Mouse (Mus musculus) midbrain, embryonic 16.5 days (tissue): Measurements from ENCODE around the gene Gngt2. TPM values are rescaled to one million over a fixed set of nuclear protein-coding genes. Genes with fewer than 3 reads are reported as not detected.

Experiments used
- ATAC-seq: fragments of 200-750 bp; cut with Nextera tagmentation; 2 replicates; pipeline ENCODE4 v1.8.0; 2017; ENCODE audit warnings: moderate TSS enrichment
- H3K27ac ChIP-seq: fragments of 300-500 bp; sonication (generic); 2 replicates; pipeline ENCODE4 v1.5.1; 2014; ENCODE audit warnings: mild to moderate bottlenecking, low read length, mixed read lengths
- H3K27me3 ChIP-seq: fragments of 300-500 bp; sonication (generic); 2 replicates; pipeline ENCODE4 v1.6.1; 2014; ENCODE audit warnings: low read depth, low read length, mixed read lengths; ENCODE audit not compliant: control insufficient read depth, insufficient read depth
- H3K36me3 ChIP-seq: fragments of 300-500 bp; sonication (generic); 2 replicates; pipeline ENCODE4 v1.6.1; 2014; ENCODE audit warnings: mild to moderate bottlenecking, low read length, moderate library complexity, mixed read lengths; ENCODE audit not compliant: control insufficient read depth, insufficient read depth
- H3K4me1 ChIP-seq: fragments of 300-500 bp; sonication (generic); 2 replicates; pipeline ENCODE4 v1.6.1; 2014; ENCODE audit warnings: mild to moderate bottlenecking, low read length, mixed read lengths; ENCODE audit not compliant: control insufficient read depth, insufficient read depth
- H3K4me2 ChIP-seq: fragments of 300-500 bp; sonication (generic); 2 replicates; pipeline ENCODE4 v1.6.1; 2014; ENCODE audit warnings: mild to moderate bottlenecking, low read length, mixed read lengths
- H3K4me3 ChIP-seq: fragments of 300-500 bp; sonication (generic); 2 replicates; pipeline ENCODE4 v1.5.1; 2014; ENCODE audit warnings: low read depth, mild to moderate bottlenecking, low read length, moderate library complexity, mixed read lengths
- H3K9ac ChIP-seq: fragments of 300-500 bp; sonication (generic); 2 replicates; pipeline ENCODE4 v1.6.1; 2014; ENCODE audit warnings: low read depth, low read length, mixed read lengths
- H3K9me3 ChIP-seq: fragments of 300-500 bp; sonication (generic); replicated peaks from 2 replicates; pipeline ENCODE4 v1.6.1; 2014; ENCODE audit warnings: mild to moderate bottlenecking, low read length, mixed read lengths; ENCODE audit not compliant: control insufficient read depth, poor library complexity, severe bottlenecking
- WGBS: fragments of 180-500 bp; shearing (Covaris S2); extraction: QIAGEN DNeasy Blood & Tissue Kit; methylation state at CpG from one replicate; pipeline ENCODE4 v1.1.7; 2014; 5-methylcytosine and 5-hydroxymethylcytosine counted together
- polyA plus RNA-seq: library from polyadenylated mRNA; unstranded; fragments of >200 nt; fragmentation: Nextera tagmentation; extraction: Ambion mirVana; gene quantifications from 2 replicates; pipeline ENCODE4 v1.2.1, GENCODE M21; 2015

Gngt2 gene
- polyA plus RNA-seq, 1 experiment from 2014 or later = 2.6 TPM

- Histone ChIP-seq H3K4me2 (no peak overlapping the region), H3K36me3 (no peaks in the 10 kb centered on the region), H3K9ac (no peak overlapping the region), H3K9me3 (no peaks in the 10 kb centered on the region), H3K4me1 (peaks cover 23% of the 10 kb centered on the region), H3K4me3 (no peak overlapping the region), H3K27me3 (peaks cover 84% of the 10 kb centered on the region), H3K27ac (no peak overlapping the region)
- 74% methylated on average over 11 of the region's 11 CpGs for WGBS
- ATAC-seq = no peak
Measured at GRCm38 (mm10) chr11:95828181-95828964, 8.6 kb upstream of the Gngt2 start.

GRCm38 (mm10) chr11:95829526-95830050 lies 7.4 kb upstream of the Gngt2 start:
- H3K9ac ChIP-seq = no peak overlapping the region
- WGBS = 42% methylated on average over 4 of the region's 4 CpGs
- no peak overlapping the region for H3K27ac ChIP-seq
- H3K4me3 ChIP-seq = no peak overlapping the region
- peaks cover 27% of the 10 kb centered on the region for H3K4me1 ChIP-seq
- H3K27me3 ChIP-seq = peaks cover 91% of the 10 kb centered on the region
- no peaks in the 10 kb centered on the region for H3K9me3 ChIP-seq
- no peak for ATAC-seq
- H3K36me3 ChIP-seq = no peaks in the 10 kb centered on the region
- no peak overlapping the region for H3K4me2 ChIP-seq

- peaks cover 90% of the 10 kb centered on the region for H3K27me3 ChIP-seq
- H3K4me2 ChIP-seq = peak overlapping the region; percentile 45
- H3K27ac ChIP-seq = no peak overlapping the region
- no peaks in the 10 kb centered on the region for H3K36me3 ChIP-seq
- ATAC-seq = no peak
- H3K9me3 ChIP-seq = no peaks in the 10 kb centered on the region
- 0 out of 2 replicates have a peak overlapping the region, but pooled peaks have one; percentile 14 for H3K9ac ChIP-seq
- peak overlapping the region; percentile 24 for H3K4me3 ChIP-seq
- WGBS = 3% methylated on average over 80 of the region's 80 CpGs
- H3K4me1 ChIP-seq = peaks cover 20% of the 10 kb centered on the region
Measured at GRCm38 (mm10) chr11:95830411-95831275, 6.4 kb upstream of the Gngt2 start.

- peak overlapping the region; percentile 24; the same call in 1 of the 2 replicates for H3K4me3 ChIP-seq
- no peaks in the 10 kb centered on the region for H3K9me3 ChIP-seq
- H3K9ac ChIP-seq = no peak overlapping the region
- peak overlapping the region; percentile 45; the same call in 1 of the 2 replicates for H3K4me2 ChIP-seq
- peaks cover 20% of the 10 kb centered on the region for H3K4me1 ChIP-seq
- H3K27ac ChIP-seq = no peak overlapping the region
- 6% methylated on average over 10 of the region's 10 CpGs for WGBS
- no peaks in the 10 kb centered on the region for H3K36me3 ChIP-seq
- H3K27me3 ChIP-seq = peaks cover 91% of the 10 kb centered on the region
- ATAC-seq = no peak
Measured at GRCm38 (mm10) chr11:95831276-95831619, 5.8 kb upstream of the Gngt2 start.

- Histone ChIP-seq H3K27me3 (peaks cover 88% of the 10 kb centered on the region), H3K4me3 (no peak overlapping the region), H3K36me3 (no peaks in the 10 kb centered on the region), H3K9ac (no peak overlapping the region), H3K27ac (no peak overlapping the region), H3K4me2 (no peak overlapping the region), H3K9me3 (no peaks in the 10 kb centered on the region), H3K4me1 (peaks cover 20% of the 10 kb centered on the region)
- ATAC-seq = no peak
- WGBS = 4% methylated on average over 14 of the region's 15 CpGs
Measured at GRCm38 (mm10) chr11:95831641-95832040, 5.4 kb upstream of the Gngt2 start.

- Histone ChIP-seq H3K27me3 (peaks cover 81% of the 10 kb centered on the region), H3K4me1 (peaks cover 20% of the 10 kb centered on the region), H3K9me3 (no peaks in the 10 kb centered on the region), H3K36me3 (no peaks in the 10 kb centered on the region), H3K9ac (no peak overlapping the region), H3K4me2 (no peak overlapping the region), H3K4me3 (no peak overlapping the region), H3K27ac (no peak overlapping the region)
- no peak for ATAC-seq
- WGBS = 31% methylated on average over 18 of the region's 18 CpGs
Measured at GRCm38 (mm10) chr11:95832129-95833005, 4.6 kb upstream of the Gngt2 start.

- H3K27ac ChIP-seq = no peak overlapping the region
- WGBS = 24% methylated on average over 8 of the region's 8 CpGs
- 0 out of 2 replicates have a peak overlapping the region, but pooled peaks have one; percentile 13 for H3K4me2 ChIP-seq
Measured at GRCm38 (mm10) chr11:95833006-95833570, 3.9 kb upstream of the Gngt2 start.

GRCm38 (mm10) chr11:95833631-95834142 lies 3.3 kb upstream of the Gngt2 start:
- Histone ChIP-seq H3K36me3 (no peaks in the 10 kb centered on the region), H3K9ac (no peak overlapping the region), H3K27me3 (peaks cover 70% of the 10 kb centered on the region), H3K4me3 (no peak overlapping the region), H3K4me2 (0 out of 2 replicates have a peak overlapping the region, but pooled peaks have one; percentile 13), H3K9me3 (no peaks in the 10 kb centered on the region), H3K27ac (no peak overlapping the region), H3K4me1 (peaks cover 20% of the 10 kb centered on the region)
- 7% methylated on average over 18 of the region's 18 CpGs for WGBS
- no peak for ATAC-seq

More at GRCm38 (mm10) chr11:95833006-95833570, 3.9 kb upstream of the Gngt2 start:
- H3K9me3 ChIP-seq = no peaks in the 10 kb centered on the region
- no peaks in the 10 kb centered on the region for H3K36me3 ChIP-seq
- H3K4me3 ChIP-seq = no peak overlapping the region
- no peak for ATAC-seq
- H3K4me1 ChIP-seq = peaks cover 20% of the 10 kb centered on the region
- H3K9ac ChIP-seq = no peak overlapping the region
- peaks cover 76% of the 10 kb centered on the region for H3K27me3 ChIP-seq
